Mouse (Mus musculus) testis, adult 2 months (tissue): Measurements from ENCODE around the gene Frmd4a. TPM values are rescaled to one million over a fixed set of nuclear protein-coding genes. Genes with fewer than 3 reads are reported as not detected.
A peak's percentile ranks its signal among the peaks of the same experiment; 100 is the strongest.

Experiments
- H3K27ac ChIP-seq: fragments of 200-500 bp; 2 replicates; pipeline ENCODE4 v1.5.1; 2012; ENCODE audit warnings: low read depth, low read length; ENCODE audit not compliant: control insufficient read depth, insufficient read depth
- H3K27me3 ChIP-seq: fragments of 200-500 bp; 2 replicates; pipeline ENCODE4 v1.6.1; 2012; ENCODE audit warnings: mild to moderate bottlenecking, low read length, moderate library complexity; ENCODE audit not compliant: control insufficient read depth, insufficient read depth
- H3K36me3 ChIP-seq: fragments of 200-500 bp; 2 replicates; pipeline ENCODE4 v1.6.1; 2012; ENCODE audit warnings: mild to moderate bottlenecking, low read length; ENCODE audit not compliant: control insufficient read depth, insufficient read depth
- H3K4me1 ChIP-seq: fragments of 200-500 bp; 2 replicates; pipeline ENCODE4 v1.6.1; 2012; ENCODE audit warnings: low read length; ENCODE audit not compliant: control insufficient read depth, insufficient read depth
- H3K4me3 ChIP-seq: fragments of 200-500 bp; 2 replicates; pipeline ENCODE4 v1.5.1; 2012; ENCODE audit warnings: low read depth, mild to moderate bottlenecking, low read length, moderate library complexity, mixed read lengths; ENCODE audit not compliant: control insufficient read depth
- CTCF ChIP-seq: fragments of 200-500 bp; IDR thresholded peaks from 2 replicates; pipeline ENCODE4 v1.5.1; 2012; ENCODE audit warnings: low read depth, mild to moderate bottlenecking, inconsistent platforms, low read length, moderate library complexity; ENCODE audit not compliant: control insufficient read depth, insufficient read depth, insufficient replicate concordance
- POLR2A ChIP-seq: fragments of 200-500 bp; IDR thresholded peaks from 2 replicates; pipeline ENCODE4 v1.6.1; 2012; ENCODE audit warnings: low read depth, mild to moderate bottlenecking, inconsistent platforms, low read length, moderate library complexity; ENCODE audit not compliant: control insufficient read depth
- polyA plus RNA-seq: library from polyadenylated mRNA; depleted of rRNA; stranded (reverse); fragments of >200 nt; gene quantifications from 2 replicates; pipeline ENCODE4 v1.2.3, GENCODE M21; 2012

Gene Frmd4a
- polyA plus RNA-seq, 1 experiment, result 6.1 TPM

- H3K27ac ChIP-seq, result no peak overlapping the region
- TF ChIP-seq POLR2A, result no peak
- no peak for TF ChIP-seq CTCF
- H3K27me3 ChIP-seq, result no peaks in the 10 kb centered on the region
- no peaks in the 10 kb centered on the region for H3K36me3 ChIP-seq
- no peaks in the 10 kb centered on the region for H3K4me1 ChIP-seq
- peak overlapping the region; percentile 18; the same call in 1 of the 2 replicates for H3K4me3 ChIP-seq
Observed at GRCm38 (mm10) chr2:4142221-4142950, 124.9 kb downstream of the Frmd4a start.

GRCm38 (mm10) chr2:4144424-4144823 lies 126.9 kb downstream of the Frmd4a start:
- no peaks in the 10 kb centered on the region for H3K27me3 ChIP-seq
- no peaks in the 10 kb centered on the region for H3K36me3 ChIP-seq
- no peak overlapping the region for H3K27ac ChIP-seq
- TF ChIP-seq CTCF (no peak), POLR2A (no peak)
- no peaks in the 10 kb centered on the region for H3K4me1 ChIP-seq
- no peak overlapping the region for H3K4me3 ChIP-seq

- no peak for TF ChIP-seq CTCF
- no peak for TF ChIP-seq POLR2A
- Histone ChIP-seq H3K36me3 (no peaks in the 10 kb centered on the region), H3K27me3 (no peaks in the 10 kb centered on the region), H3K27ac (no peak overlapping the region), H3K4me3 (no peak overlapping the region), H3K4me1 (peaks cover 3% of the 10 kb centered on the region; the same call in 1 of the 2 replicates)
Observed at GRCm38 (mm10) chr2:4152521-4153040, 135.1 kb downstream of the Frmd4a start.

- no peak for TF ChIP-seq POLR2A
- no peak for TF ChIP-seq CTCF
- H3K27me3 ChIP-seq, result no peaks in the 10 kb centered on the region
- no peak overlapping the region for H3K27ac ChIP-seq
- H3K4me1 ChIP-seq, result peaks cover 3% of the 10 kb centered on the region; the same call in 1 of the 2 replicates
- H3K36me3 ChIP-seq, result no peaks in the 10 kb centered on the region
- H3K4me3 ChIP-seq, result no peak overlapping the region
Observed at GRCm38 (mm10) chr2:4153131-4153631, 135.7 kb downstream of the Frmd4a start.

GRCm38 (mm10) chr2:4154036-4154653 lies 136.6 kb downstream of the Frmd4a start:
- H3K27me3 ChIP-seq, result no peaks in the 10 kb centered on the region
- TF ChIP-seq CTCF, result no peak
- TF ChIP-seq POLR2A, result no peak
- no peaks in the 10 kb centered on the region for H3K36me3 ChIP-seq
- H3K4me3 ChIP-seq, result no peak overlapping the region
- no peak overlapping the region for H3K27ac ChIP-seq
- peaks cover 3% of the 10 kb centered on the region; the same call in 1 of the 2 replicates for H3K4me1 ChIP-seq

- H3K4me3 ChIP-seq, result no peak overlapping the region
- no peaks in the 10 kb centered on the region for H3K27me3 ChIP-seq
- H3K4me1 ChIP-seq, result peaks cover 3% of the 10 kb centered on the region; the same call in 1 of the 2 replicates
- no peak overlapping the region for H3K27ac ChIP-seq
- TF ChIP-seq CTCF, result no peak
- TF ChIP-seq POLR2A, result no peak
- H3K36me3 ChIP-seq, result no peaks in the 10 kb centered on the region
Observed at GRCm38 (mm10) chr2:4154654-4155047, 137.1 kb downstream of the Frmd4a start.

GRCm38 (mm10) chr2:4155406-4155805 lies 137.9 kb downstream of the Frmd4a start:
- no peak for TF ChIP-seq CTCF
- no peak for TF ChIP-seq POLR2A
- no peaks in the 10 kb centered on the region for H3K36me3 ChIP-seq
- H3K27ac ChIP-seq, result no peak overlapping the region
- no peak overlapping the region for H3K4me3 ChIP-seq
- peaks cover 3% of the 10 kb centered on the region; the same call in 1 of the 2 replicates for H3K4me1 ChIP-seq
- no peaks in the 10 kb centered on the region for H3K27me3 ChIP-seq
